Mouse (Mus musculus) forebrain, embryonic 16.5 days (tissue): ENCODE data around the gene Ddx31. TPM values are rescaled to one million over a fixed set of nuclear protein-coding genes. Genes with fewer than 3 reads are reported as not detected.
A peak's percentile ranks its signal among the peaks of the same experiment; 100 is the strongest.

ENCODE experiments used
- ATAC-seq: fragments of 200-750 bp; cut with Nextera tagmentation; 2 replicates; pipeline ENCODE4 v1.8.0; 2017; ENCODE audit warnings: mild to moderate bottlenecking, moderate library complexity
- H3K27ac ChIP-seq: fragments of 300-500 bp; sonication (generic); 2 replicates; pipeline ENCODE4 v1.5.1; 2014; ENCODE audit warnings: low read length, control low read depth
- H3K27me3 ChIP-seq: fragments of 300-500 bp; sonication (generic); replicated peaks from 2 replicates; pipeline ENCODE4 v1.6.1; 2014; ENCODE audit warnings: low read length; ENCODE audit not compliant: control insufficient read depth, insufficient read depth
- H3K36me3 ChIP-seq: fragments of 300-500 bp; sonication (generic); 2 replicates; pipeline ENCODE4 v1.6.1; 2014; ENCODE audit not compliant: control insufficient read depth, insufficient read depth
- H3K4me1 ChIP-seq: fragments of 300-500 bp; sonication (generic); replicated peaks from 2 replicates; pipeline ENCODE4 v1.6.1; 2014; ENCODE audit warnings: low read length; ENCODE audit not compliant: control insufficient read depth, insufficient read depth
- H3K4me2 ChIP-seq: fragments of 300-500 bp; sonication (generic); 2 replicates; pipeline ENCODE4 v1.6.1; 2014; ENCODE audit warnings: mild to moderate bottlenecking, low read length, control low read depth
- H3K4me3 ChIP-seq: fragments of 300-500 bp; sonication (generic); replicated peaks from 2 replicates; pipeline ENCODE4 v1.5.1; 2014; ENCODE audit warnings: mild to moderate bottlenecking, low read length, control low read depth
- H3K9ac ChIP-seq: fragments of 300-500 bp; sonication (generic); replicated peaks from 2 replicates; pipeline ENCODE4 v1.6.1; 2014; ENCODE audit warnings: low read depth, low read length, control low read depth
- H3K9me3 ChIP-seq: fragments of 300-500 bp; sonication (generic); 2 replicates; pipeline ENCODE4 v1.6.1; 2016; ENCODE audit warnings: low read length; ENCODE audit not compliant: control insufficient read depth
- WGBS: fragments of 180-500 bp; shearing (Covaris S2); extraction: QIAGEN DNeasy Blood & Tissue Kit; methylation state at CpG from one replicate; pipeline ENCODE4 v1.1.7; 2014; 5-methylcytosine and 5-hydroxymethylcytosine counted together
- polyA plus RNA-seq: library from polyadenylated mRNA; unstranded; fragments of >200 nt; fragmentation: Nextera tagmentation; extraction: Ambion mirVana; gene quantifications from 2 replicates; pipeline ENCODE4 v1.2.1, GENCODE M21; 2015

The Ddx31 gene
- polyA plus RNA-seq, 1 experiment from 2014 or later = 17.6 TPM

GRCm38 (mm10) chr2:28908389-28909153 lies 68.4 kb downstream of the Ddx31 start:
- ATAC-seq = peak; percentile 57
- H3K4me1 ChIP-seq = peaks cover 28% of the 10 kb centered on the region
- under 1% methylated on average over 37 of the region's 39 CpGs for WGBS
- no peaks in the 10 kb centered on the region for H3K36me3 ChIP-seq
- H3K4me3 ChIP-seq = no peak overlapping the region
- H3K27ac ChIP-seq = no peak overlapping the region
- H3K27me3 ChIP-seq = peaks cover 70% of the 10 kb centered on the region
- H3K9ac ChIP-seq = 0 out of 2 replicates have a peak overlapping the region, but pooled peaks have one; percentile 9
- H3K9me3 ChIP-seq = no peaks in the 10 kb centered on the region
- H3K4me2 ChIP-seq = peak overlapping the region; percentile 32

DNA sequence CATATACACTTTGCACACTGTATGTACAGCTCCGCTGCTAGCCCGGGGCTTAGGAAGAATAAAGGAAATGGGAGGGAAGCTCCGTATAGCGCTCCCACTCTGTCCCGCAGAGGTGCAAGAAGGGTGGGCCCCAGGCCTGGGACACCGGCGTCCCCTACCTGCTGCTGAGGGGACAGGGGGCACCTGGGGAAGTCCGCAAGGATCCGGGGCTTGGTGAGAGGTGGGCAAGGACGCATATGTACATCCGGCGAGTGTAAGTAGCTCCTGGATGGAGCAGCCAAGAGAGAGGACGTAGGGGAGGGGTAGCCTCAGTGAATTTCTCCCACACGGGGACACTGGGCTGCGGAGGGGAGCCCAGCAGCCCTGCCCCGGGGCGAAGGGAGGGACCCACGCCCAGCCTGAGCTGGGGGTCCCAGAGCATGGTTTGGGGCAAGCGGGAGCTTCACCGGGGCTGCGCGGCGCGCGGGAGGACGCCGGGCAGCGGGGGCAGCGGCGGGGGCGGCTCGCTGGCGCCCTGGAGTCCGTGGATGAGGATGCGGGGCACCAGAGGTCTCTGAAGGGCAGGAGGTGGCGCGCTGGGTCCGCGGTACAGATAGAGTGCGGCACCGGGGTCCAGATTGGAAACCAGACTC lies 69.1 kb downstream of the Ddx31 start:
- 1% methylated on average over 40 of the region's 41 CpGs for WGBS
- H3K27ac ChIP-seq = no peak overlapping the region
- no peaks in the 10 kb centered on the region for H3K36me3 ChIP-seq
- H3K4me1 ChIP-seq = peaks cover 28% of the 10 kb centered on the region
- ATAC-seq = no peak
- H3K9ac ChIP-seq = no peak overlapping the region
- peaks cover 74% of the 10 kb centered on the region for H3K27me3 ChIP-seq
- H3K4me2 ChIP-seq = 0 out of 2 replicates have a peak overlapping the region, but pooled peaks have one; percentile 2
- H3K4me3 ChIP-seq = no peak overlapping the region
- H3K9me3 ChIP-seq = no peaks in the 10 kb centered on the region

GRCm38 (mm10) chr2:28909818-28910710 lies 69.9 kb downstream of the Ddx31 start:
- Histone ChIP-seq H3K9ac (no peak overlapping the region), H3K4me3 (no peak overlapping the region), H3K4me1 (peaks cover 28% of the 10 kb centered on the region), H3K27ac (no peak overlapping the region), H3K27me3 (peaks cover 75% of the 10 kb centered on the region), H3K36me3 (no peaks in the 10 kb centered on the region), H3K4me2 (no peak overlapping the region), H3K9me3 (no peaks in the 10 kb centered on the region)
- ATAC-seq = no peak
- WGBS = 5% methylated on average over 25 of the region's 25 CpGs

DNA sequence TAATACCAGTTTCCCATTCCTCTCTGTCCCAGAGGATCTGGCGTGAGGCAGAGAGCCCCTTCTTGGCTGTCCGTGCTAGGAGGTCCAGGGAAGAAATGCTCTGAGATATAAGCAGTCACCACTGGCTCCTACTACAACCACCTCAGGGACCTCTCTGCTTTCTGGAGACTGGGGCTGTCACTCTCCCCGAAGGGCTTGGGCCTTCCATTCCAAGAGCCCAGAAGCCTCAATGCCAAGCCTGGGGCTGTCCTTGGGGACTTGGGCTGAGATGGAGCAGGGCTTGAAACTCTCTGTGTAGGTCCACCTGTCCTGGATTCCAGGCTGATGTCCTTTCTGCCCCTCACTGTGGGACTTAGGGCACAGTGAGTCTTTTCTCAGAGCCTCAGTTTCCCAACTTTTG lies 70.7 kb downstream of the Ddx31 start:
- no peaks in the 10 kb centered on the region for H3K36me3 ChIP-seq
- H3K9ac ChIP-seq = no peak overlapping the region
- H3K4me2 ChIP-seq = no peak overlapping the region
- no peaks in the 10 kb centered on the region for H3K9me3 ChIP-seq
- 3% methylated on average over 3 of the region's 3 CpGs for WGBS
- H3K27ac ChIP-seq = no peak overlapping the region
- no peak for ATAC-seq
- H3K4me1 ChIP-seq = peaks cover 32% of the 10 kb centered on the region
- H3K4me3 ChIP-seq = no peak overlapping the region
- peaks cover 76% of the 10 kb centered on the region for H3K27me3 ChIP-seq

DNA sequence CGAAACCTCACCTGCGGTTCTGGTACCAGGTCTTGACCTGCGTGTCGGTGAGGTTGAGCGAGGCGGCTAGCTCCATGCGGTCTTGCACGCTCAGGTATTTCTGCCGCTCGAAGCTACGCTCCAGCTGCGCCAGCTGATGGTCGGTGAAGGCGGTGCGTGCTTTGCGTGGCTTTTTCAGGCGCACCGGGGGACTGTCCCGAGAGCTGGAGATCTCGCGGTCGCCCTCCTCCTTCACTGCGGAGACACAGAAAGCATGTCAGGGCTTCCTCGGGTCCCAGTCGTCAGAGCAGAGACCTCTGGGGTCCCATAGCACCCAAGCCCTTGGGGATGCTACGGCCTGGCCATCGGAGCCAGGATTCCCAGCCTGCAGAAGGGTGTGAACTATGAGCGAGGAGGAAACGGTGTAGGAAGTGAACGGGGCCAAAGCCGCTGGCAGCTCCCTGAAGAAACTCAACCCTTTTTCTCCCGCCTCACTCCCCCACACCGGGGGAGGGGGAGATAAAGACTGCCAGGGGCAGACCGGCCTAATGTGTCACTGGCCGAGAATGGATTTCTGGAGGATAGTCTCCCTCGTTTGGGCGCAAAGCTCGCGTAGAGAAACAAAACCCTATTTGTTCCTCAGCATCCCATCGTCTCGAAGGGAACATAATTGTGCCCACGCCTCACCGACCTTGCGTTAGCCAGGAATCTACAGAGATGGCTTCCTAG lies 71.3 kb downstream of the Ddx31 start:
- Histone ChIP-seq H3K4me3 (no peak overlapping the region), H3K27ac (no peak overlapping the region), H3K4me2 (no peak overlapping the region), H3K36me3 (no peaks in the 10 kb centered on the region), H3K4me1 (peaks cover 35% of the 10 kb centered on the region), H3K9me3 (no peaks in the 10 kb centered on the region), H3K9ac (no peak overlapping the region), H3K27me3 (peaks cover 77% of the 10 kb centered on the region)
- WGBS = under 1% methylated on average over 44 of the region's 44 CpGs
- no peak for ATAC-seq

DNA sequence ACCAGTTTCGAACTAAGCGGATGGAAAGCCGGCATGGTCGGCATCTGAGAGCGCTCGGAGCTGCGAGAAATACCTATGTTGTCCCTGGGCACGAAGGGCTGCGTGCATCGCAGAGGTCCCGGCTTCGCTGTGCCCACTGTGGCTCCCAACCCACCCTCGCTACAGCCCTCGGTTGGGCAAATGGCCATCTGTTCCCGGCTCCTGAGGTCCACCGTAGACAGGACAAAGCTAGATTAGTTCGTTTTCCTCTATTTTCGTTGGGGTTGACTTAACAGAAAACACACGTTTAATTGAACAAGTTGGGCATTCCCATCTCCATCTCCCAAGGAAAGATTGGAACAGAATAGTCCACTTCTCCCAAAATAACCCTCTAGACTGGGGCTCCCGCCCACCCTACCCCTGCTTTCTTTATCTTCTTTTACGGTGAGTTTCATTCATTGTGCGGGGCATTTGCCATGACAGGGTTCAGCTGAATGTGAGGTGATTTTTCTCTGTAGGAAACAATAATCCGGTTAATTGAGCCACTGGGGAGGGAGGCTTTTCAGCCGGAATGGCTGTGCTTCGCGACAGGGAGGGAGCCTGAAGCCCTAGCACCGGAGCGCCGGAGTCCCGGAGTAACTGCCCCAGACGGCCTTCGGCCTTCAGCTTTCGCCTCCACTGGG lies 72.0 kb downstream of the Ddx31 start:
- Histone ChIP-seq H3K4me1 (peaks cover 34% of the 10 kb centered on the region), H3K9me3 (no peaks in the 10 kb centered on the region), H3K27ac (no peak overlapping the region), H3K4me3 (no peak overlapping the region), H3K27me3 (peaks cover 80% of the 10 kb centered on the region), H3K4me2 (no peak overlapping the region), H3K36me3 (no peaks in the 10 kb centered on the region), H3K9ac (no peak overlapping the region)
- ATAC-seq = no peak
- under 1% methylated on average over 33 of the region's 33 CpGs for WGBS

GRCm38 (mm10) chr2:28912961-28913360 lies 72.8 kb downstream of the Ddx31 start:
- H3K4me2 ChIP-seq = no peak overlapping the region
- WGBS = 1% methylated on average over 4 of the region's 4 CpGs
- ATAC-seq = no peak
- peaks cover 28% of the 10 kb centered on the region for H3K4me1 ChIP-seq
- H3K9me3 ChIP-seq = no peaks in the 10 kb centered on the region
- H3K27me3 ChIP-seq = peaks cover 75% of the 10 kb centered on the region
- no peaks in the 10 kb centered on the region for H3K36me3 ChIP-seq
- no peak overlapping the region for H3K4me3 ChIP-seq
- no peak overlapping the region for H3K9ac ChIP-seq
- H3K27ac ChIP-seq = no peak overlapping the region

DNA sequence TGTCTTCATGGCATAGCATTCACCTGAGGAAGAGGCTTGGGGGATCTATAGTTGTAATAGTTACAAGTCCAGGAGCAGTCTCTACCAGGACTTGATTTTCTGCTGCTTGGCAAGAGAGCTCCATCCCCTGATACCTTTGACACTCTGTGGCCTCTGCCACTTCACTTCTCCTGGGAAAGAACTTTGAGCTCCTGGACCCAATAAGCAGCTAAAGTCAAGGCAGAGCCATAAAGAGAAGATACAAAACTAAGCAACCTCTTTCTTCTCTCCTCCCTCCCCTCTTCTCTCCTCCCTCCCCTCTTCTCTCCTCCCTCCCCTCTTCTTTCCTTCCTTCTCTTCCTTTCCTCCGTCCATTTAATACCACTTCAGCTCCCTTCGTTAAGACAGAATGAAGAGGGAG lies 73.9 kb downstream of the Ddx31 start:
- H3K9ac ChIP-seq = no peak overlapping the region
- no peaks in the 10 kb centered on the region for H3K36me3 ChIP-seq
- H3K4me1 ChIP-seq = peaks cover 20% of the 10 kb centered on the region
- H3K4me2 ChIP-seq = no peak overlapping the region
- H3K27me3 ChIP-seq = peaks cover 70% of the 10 kb centered on the region
- no peaks in the 10 kb centered on the region for H3K9me3 ChIP-seq
- no peak overlapping the region for H3K27ac ChIP-seq
- H3K4me3 ChIP-seq = no peak overlapping the region
- ATAC-seq = no peak
- 0% methylated on average over 2 of the region's 2 CpGs for WGBS
